Mouse (Mus musculus) liver, adult 2 months (tissue): Measurements from ENCODE around the gene Tmem132d.

Experiments used
- CTCF ChIP-seq: fragments of 200-500 bp; IDR thresholded peaks from 2 replicates; pipeline ENCODE4 v1.5.1; 2011; ENCODE audit warnings: low read depth, low read length, control low read depth
- POLR2A ChIP-seq: fragments of 200-500 bp; IDR thresholded peaks from 2 replicates; pipeline ENCODE4 v1.6.1; 2011; ENCODE audit warnings: low read length, control low read depth; ENCODE audit not compliant: insufficient read depth; ENCODE audit errors: extremely low read depth

DNA sequence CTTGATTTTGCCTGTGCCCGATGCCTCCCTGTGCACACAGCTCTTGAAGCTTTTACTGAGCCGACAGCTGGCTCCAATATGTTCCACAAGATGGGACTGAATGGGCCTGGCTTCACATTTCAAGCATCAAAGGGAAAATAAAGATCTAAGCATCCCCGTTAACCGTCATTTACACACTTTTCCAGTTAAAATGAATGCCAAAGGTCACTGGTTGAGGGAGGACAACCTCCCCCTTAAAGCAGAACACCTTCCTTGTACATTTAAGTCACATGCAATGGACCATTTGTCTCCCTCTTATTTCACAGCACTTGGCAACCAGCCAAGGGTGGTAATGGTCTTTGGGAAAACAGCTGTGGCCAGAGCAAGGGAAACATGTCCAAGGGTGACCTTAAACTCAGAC lies 188.7 kb downstream of the Tmem132d start:
- TF ChIP-seq CTCF (no peak), POLR2A (no peak)
